Mouse (Mus musculus): ENCODE measurements around the gene Pno1. TPM values are rescaled to one million over a fixed set of nuclear protein-coding genes. Genes with fewer than 3 reads are reported as not detected.

Gene Pno1
- polyA plus RNA-seq, 1 experiment from 2014 or later, result 78.4 TPM

DNA sequence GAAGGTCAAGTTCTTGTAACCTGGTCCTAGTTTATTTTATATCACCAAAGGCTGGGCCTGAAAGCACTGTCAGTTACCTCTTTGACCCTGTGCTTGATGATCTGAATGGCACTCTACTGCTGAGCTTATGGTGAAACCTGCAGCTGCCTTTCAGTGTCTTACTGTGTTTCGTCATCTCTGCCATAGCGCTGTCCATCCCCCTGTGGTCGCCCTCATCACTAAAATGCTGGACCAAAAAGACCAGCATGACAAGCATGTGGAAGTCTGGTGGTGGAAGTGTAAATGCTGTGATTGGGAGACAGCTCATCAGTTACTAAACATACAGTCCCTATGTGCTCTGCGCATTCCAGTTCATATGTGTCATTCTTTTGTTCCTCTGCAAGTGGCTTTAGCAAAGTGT is 39.1 kb downstream of the Pno1 start:
- H3K4me2 ChIP-seq, result no peak overlapping the region
- WGBS, result 91% methylated on average over 4 of the region's 4 CpGs
- no peak for ATAC-seq (ENCODE audit: insufficient read depth, low FRiP score, low read depth)

DNA sequence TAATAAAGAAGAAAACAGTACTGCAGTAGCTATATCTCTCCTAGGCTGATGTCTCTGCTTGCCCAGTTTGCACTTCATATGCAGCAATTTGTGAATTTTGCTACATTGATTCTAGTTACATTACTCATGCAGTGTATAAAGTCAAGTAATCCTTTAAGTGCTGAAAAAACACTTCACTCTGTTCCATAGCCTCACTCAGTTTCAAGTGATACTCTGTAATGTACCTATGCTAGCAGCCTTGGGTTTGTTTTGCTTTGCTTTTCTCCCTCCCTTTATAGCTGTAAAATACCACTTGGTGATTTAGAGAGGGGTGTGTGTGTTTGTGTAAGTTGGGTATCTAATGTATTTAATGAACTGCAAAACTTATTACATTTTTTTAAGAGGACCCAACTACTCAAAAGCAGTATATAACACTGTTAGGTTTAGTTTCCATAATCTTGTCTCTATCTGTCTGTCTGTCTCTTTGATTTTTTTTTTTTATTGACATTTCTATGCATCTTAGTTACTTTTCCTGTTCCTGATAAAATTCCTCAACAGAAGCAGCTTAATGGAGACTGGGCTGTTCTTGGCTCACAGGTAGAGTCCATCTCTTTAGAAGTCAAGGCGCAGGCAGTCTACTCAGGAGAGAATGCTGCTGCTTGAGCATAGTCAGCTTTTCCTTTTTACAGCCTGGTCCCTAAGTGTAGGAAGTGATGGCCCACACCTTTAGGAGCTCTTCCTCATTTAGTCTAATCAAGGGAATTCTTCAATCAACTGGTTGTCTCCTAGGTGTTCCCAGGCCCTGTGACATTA is 40.2 kb downstream of the Pno1 start:
- no peaks in the 10 kb centered on the region for H3K27me3 ChIP-seq (replicated peaks)
- H3K4me3 ChIP-seq (replicated peaks), result no peak overlapping the region
- H3K9me3 ChIP-seq, result no peaks in the 10 kb centered on the region
- no peak overlapping the region for H3K4me2 ChIP-seq
- ATAC-seq (ENCODE audit: insufficient read depth, low FRiP score, low read depth), result no peak
- peaks cover 7% of the 10 kb centered on the region; the same call in 1 of the 2 replicates for H3K36me3 ChIP-seq
- H3K9ac ChIP-seq, result no peak overlapping the region
- H3K4me1 ChIP-seq, result peaks cover 7% of the 10 kb centered on the region
- WGBS, result 87% methylated on average over 1 of the region's 1 CpGs
- no peak overlapping the region for H3K27ac ChIP-seq

More for the DNA sequence above, 39.1 kb downstream of the Pno1 start:
- Histone ChIP-seq H3K9me3 (no peaks in the 10 kb centered on the region), H3K27ac (no peak overlapping the region), H3K27me3 (replicated peaks) (no peaks in the 10 kb centered on the region), H3K4me3 (replicated peaks) (no peak overlapping the region), H3K36me3 (peaks cover 7% of the 10 kb centered on the region; the same call in 1 of the 2 replicates), H3K4me1 (peaks cover 3% of the 10 kb centered on the region), H3K9ac (no peak overlapping the region)

DNA sequence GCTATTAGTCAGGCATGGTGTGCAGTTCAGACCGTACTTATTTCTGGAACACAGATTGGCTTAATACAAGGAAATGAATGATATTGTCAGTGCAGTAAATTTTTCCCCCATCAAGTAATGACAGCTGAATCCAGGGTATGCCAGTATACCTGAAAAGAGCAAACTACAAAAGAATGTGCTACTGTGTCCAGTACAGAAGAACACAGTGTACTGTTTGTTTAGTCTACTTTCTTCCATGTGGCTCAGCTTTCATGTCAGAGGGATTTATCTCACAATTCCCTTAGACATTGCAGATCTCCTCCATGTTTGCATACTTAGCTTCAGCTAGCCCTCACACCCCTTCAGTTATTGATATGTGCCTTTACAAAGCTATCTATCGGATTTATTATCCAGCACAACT is 42.1 kb downstream of the Pno1 start:
- Histone ChIP-seq H3K9me3 (no peaks in the 10 kb centered on the region), H3K27ac (no peak overlapping the region), H3K9ac (no peak overlapping the region), H3K4me1 (peaks cover 12% of the 10 kb centered on the region), H3K4me2 (no peak overlapping the region), H3K36me3 (peaks cover 7% of the 10 kb centered on the region; the same call in 1 of the 2 replicates), H3K4me3 (replicated peaks) (no peak overlapping the region), H3K27me3 (replicated peaks) (no peaks in the 10 kb centered on the region)
- 53% methylated on average over 2 of the region's 2 CpGs for WGBS
- ATAC-seq (ENCODE audit: insufficient read depth, low FRiP score, low read depth), result 0 out of 2 replicates have a peak, but pooled peaks have one; percentile 50

DNA sequence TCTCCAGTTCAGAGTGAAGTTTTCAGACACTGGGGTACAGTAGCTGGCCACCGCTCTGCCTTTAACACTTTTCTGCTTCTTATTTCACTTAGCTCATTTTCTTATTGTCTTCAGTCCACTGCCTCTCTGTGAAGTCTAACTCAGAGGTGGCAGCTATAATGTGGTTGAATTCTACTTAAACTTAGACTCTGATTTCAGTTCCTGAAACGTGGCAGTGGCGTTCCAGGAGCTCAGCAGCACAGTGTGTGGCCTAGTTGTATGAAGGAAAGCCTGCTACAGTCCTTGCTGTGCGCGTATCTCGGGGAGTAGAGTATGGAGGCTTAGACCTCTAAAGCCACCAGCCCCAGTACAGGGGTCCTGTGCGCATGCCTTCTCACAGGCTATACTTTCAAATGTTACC is 44.7 kb downstream of the Pno1 start:
- Histone ChIP-seq H3K4me3 (replicated peaks) (no peak overlapping the region), H3K9me3 (no peaks in the 10 kb centered on the region), H3K9ac (no peak overlapping the region), H3K36me3 (no peaks in the 10 kb centered on the region), H3K4me2 (no peak overlapping the region), H3K27ac (no peak overlapping the region), H3K4me1 (peaks cover 25% of the 10 kb centered on the region), H3K27me3 (replicated peaks) (no peaks in the 10 kb centered on the region)
- 80% methylated on average over 7 of the region's 7 CpGs for WGBS
- ATAC-seq (ENCODE audit: insufficient read depth, low FRiP score, low read depth), result no peak

DNA sequence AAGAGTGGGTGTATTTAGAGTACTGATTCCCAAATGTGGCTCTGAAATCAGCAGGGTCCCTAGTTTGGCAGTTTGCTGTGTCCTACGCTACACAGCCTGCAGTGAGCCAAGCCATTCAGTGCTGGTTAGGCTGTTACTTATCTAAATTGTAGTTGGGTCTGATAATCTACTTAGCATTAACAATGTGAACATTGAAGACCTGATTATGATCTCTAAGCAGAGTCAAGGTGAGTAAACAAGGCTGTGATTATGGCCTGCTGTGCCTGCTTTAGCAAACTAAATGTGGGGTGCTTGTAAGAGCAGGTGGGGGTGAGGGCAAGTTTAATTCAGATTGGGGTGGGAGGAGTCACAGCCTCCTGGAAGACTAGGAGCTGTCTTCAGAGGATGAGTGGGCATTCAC is 47.4 kb downstream of the Pno1 start:
- peaks cover 28% of the 10 kb centered on the region for H3K4me1 ChIP-seq
- 60% methylated on average over 1 of the region's 1 CpGs for WGBS
- no peaks in the 10 kb centered on the region for H3K36me3 ChIP-seq
- 0 out of 2 replicates have a peak overlapping the region, but pooled peaks have one; percentile 1 for H3K4me2 ChIP-seq
- ATAC-seq (ENCODE audit: insufficient read depth, low FRiP score, low read depth), result no peak
- H3K27ac ChIP-seq, result 0 out of 2 replicates have a peak overlapping the region, but pooled peaks have one; percentile 8
- H3K4me3 ChIP-seq (replicated peaks), result no peak overlapping the region
- H3K9me3 ChIP-seq, result no peaks in the 10 kb centered on the region
- H3K9ac ChIP-seq, result no peak overlapping the region
- H3K27me3 ChIP-seq (replicated peaks), result no peaks in the 10 kb centered on the region

DNA sequence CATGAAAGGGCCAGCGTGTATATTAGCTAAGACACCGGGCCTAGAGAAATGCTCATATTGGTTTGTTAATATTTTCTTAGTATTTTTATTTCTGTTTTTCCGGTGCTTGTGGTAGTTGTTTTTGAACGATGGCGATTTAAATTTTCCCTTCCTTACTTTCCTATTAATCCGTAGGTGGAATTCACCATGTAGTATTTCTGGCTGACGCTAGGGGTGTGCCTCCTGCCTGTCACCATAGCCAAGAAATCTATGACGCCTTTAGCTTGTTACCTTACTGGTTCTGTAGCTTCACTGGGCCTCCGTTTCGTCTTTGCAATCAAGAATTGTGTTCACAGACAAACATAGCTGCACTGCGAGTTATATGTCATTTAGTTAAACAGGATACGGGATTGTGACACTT is 51.1 kb downstream of the Pno1 start:
- Histone ChIP-seq H3K4me2 (peak overlapping the region; percentile 55), H3K36me3 (no peaks in the 10 kb centered on the region), H3K4me3 (replicated peaks) (peak overlapping the region; percentile 98), H3K27me3 (replicated peaks) (no peaks in the 10 kb centered on the region), H3K27ac (peak overlapping the region; percentile 98), H3K9me3 (no peaks in the 10 kb centered on the region), H3K9ac (peak overlapping the region; percentile 96), H3K4me1 (peaks cover 21% of the 10 kb centered on the region)
- no peak for ATAC-seq (ENCODE audit: insufficient read depth, low FRiP score, low read depth)
- under 1% methylated on average over 12 of the region's 12 CpGs for WGBS

DNA sequence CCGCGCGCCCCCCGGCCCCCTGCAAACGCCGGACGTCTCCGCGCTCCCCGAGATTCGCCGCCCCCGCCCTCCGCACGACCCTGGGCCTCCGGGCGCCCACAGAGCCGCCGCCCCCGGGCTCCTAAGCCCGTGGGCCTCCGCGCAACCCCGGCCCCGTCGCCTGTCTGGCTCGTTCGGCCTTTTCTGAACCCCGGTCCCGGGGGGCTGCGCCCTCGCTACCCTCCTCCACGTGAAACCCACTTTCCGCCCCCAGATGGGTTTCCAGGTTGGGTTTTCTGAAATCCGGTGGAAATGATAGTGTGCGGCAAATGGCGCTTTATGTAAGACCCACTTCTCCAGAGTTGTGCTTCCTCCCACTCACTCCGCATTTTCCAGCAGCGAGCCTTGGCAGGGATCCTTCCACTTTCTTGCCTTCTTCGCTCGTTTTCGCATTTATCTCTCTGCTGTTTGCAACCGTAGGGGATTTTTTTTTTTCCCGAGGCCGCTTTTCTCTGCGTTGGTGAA is 51.6 kb downstream of the Pno1 start:
- no peaks in the 10 kb centered on the region for H3K27me3 ChIP-seq (replicated peaks)
- peak overlapping the region; percentile 98 for H3K4me3 ChIP-seq (replicated peaks)
- peak overlapping the region; percentile 96 for H3K9ac ChIP-seq
- H3K4me1 ChIP-seq, result peaks cover 21% of the 10 kb centered on the region
- H3K4me2 ChIP-seq, result peak overlapping the region; percentile 55
- no peaks in the 10 kb centered on the region for H3K9me3 ChIP-seq
- H3K36me3 ChIP-seq, result no peaks in the 10 kb centered on the region
- ATAC-seq (ENCODE audit: insufficient read depth, low FRiP score, low read depth), result peak; percentile 29
- WGBS, result under 1% methylated on average over 46 of the region's 46 CpGs
- H3K27ac ChIP-seq, result peak overlapping the region; percentile 98

DNA sequence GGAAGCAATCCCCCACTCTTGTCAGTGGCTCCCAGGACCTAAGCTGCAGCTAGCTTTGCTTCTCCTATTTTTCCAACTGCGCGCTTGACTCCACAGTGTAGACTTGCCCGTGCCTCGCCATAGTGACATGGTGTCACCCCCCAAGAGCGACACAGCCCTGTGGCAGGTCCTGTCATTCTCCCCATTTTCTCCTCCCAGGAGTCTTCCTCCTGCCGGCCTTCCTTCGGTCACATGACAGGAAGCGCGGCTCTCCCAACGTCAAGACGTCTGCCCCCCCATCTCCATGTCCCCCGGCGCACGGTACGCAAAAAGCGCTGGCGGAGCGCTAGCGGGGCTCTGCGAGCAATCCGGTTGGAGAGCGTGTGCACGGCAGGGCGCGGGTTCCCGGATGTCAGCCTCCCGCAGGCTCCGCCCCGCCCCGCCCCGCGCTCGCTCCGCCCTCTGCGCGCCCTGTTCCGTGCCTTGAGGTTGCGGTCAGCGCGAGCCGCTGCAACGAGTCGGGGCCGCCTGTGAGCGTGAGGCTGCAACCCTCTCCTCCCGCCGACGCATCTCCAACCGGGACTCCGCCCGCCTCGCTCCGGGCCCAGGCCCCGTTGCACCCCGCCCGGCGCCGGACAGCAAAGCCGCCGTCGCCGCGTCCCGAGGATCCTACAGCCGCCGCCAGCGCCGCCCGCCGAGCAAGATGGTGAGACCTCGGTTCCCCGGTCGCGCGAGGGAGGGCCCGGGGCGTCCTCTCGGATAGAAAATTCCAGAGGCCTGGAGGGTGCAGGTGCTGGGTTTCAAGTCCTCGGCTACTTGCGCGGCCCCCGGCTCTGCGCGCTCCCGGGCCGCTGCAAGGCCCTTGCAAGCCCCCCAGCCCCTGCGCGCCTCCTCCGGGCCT is 52.3 kb downstream of the Pno1 start, which contains the start of gene Ppp3r1:
Gene Ppp3r1 (plus strand): TSS at position 406 of the 880 bp plus-strand sequence.
- ATAC-seq (ENCODE audit: insufficient read depth, low FRiP score, low read depth), result peak; percentile 97
- H3K4me2 ChIP-seq, result peak within 1 kb of the TSS; percentile 70
- peak within 1 kb of the TSS; percentile 96 for H3K9ac ChIP-seq
- peaks cover 21% of the 10 kb centered on the region for H3K4me1 ChIP-seq
- H3K27ac ChIP-seq, result peak within 1 kb of the TSS; percentile 98
- no peaks in the 10 kb centered on the region for H3K27me3 ChIP-seq (replicated peaks)
- H3K9me3 ChIP-seq, result no peaks in the 10 kb centered on the region
- H3K36me3 ChIP-seq, result no peaks in the 10 kb centered on the region
- peak within 1 kb of the TSS; percentile 98 for H3K4me3 ChIP-seq (replicated peaks)
- under 1% methylated on average over 88 of the region's 89 CpGs for WGBS

Other genes with a start within 250 kb of the Pno1 start
- 26.7 and 28.4 TPM in 2 replicates for gene Cnrip1, start 160.0 kb downstream of the Pno1 start, polyA plus RNA-seq (2015; fragmentation: Nextera tagmentation; extraction: Ambion mirVana)
- gene Plek, start 159.2 kb downstream of the Pno1 start, polyA plus RNA-seq (2015; fragmentation: Nextera tagmentation; extraction: Ambion mirVana), result 3.3 TPM in 2 replicates
- 101 and 102 TPM in 2 replicates for gene Ppp3r1, start 52.3 kb downstream of the Pno1 start, polyA plus RNA-seq (2015; fragmentation: Nextera tagmentation; extraction: Ambion mirVana)
- 23.8 and 29.3 TPM in 2 replicates for gene Wdr92, start 29.5 kb downstream of the Pno1 start, polyA plus RNA-seq (2015; fragmentation: Nextera tagmentation; extraction: Ambion mirVana)
- gene C1d, start 46.0 kb upstream of the Pno1 start, polyA plus RNA-seq (2015; fragmentation: Nextera tagmentation; extraction: Ambion mirVana), result 91.0 and 95.2 TPM in 2 replicates